12 mouse cellular contexts compared by ENCODE assay signal in the genomic region with DNA sequence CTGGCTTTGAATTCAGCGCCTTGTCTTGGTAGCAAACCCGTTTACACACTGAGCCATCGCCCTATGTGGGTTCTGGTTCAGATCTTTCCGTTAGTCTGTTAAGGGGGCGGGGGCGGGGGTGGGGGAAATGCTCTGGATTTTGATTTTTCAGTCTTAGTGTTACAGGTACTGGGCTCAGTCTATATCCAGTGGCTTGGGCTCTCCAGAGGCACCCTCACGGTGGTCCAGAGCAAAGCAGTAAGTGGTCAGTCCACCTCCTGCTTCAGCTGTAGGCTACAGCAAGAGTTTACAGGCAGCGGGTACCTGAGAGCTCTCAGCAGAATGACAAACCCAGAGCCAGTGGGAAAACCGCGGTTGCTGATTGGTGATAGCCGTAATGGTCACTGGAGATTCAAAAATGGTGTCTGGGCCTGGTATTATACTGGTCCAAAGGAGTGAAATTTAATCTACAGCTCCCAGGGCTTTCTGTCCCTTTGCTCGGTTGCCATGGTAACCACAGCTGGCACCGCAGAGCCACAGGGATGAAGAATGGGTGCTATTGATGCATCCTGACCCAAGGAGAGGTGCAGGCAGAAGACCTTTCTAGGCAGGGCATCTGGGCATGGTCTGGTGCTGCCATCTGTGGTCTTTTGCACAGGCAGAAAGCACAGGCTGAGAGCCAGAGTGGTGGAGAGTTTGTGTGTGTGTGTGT. TPM values are rescaled to one million over a fixed set of nuclear protein-coding genes. Genes with fewer than 3 reads are reported as not detected.
DNase-seq lines count a peak whose midpoint lies in the region; ATAC-seq and TF ChIP-seq lines count a peak whose summit lies in the region.
"Had no signal": no experiment of that assay in that cellular context is flagged by ENCODE, and none has a peak within 500 bp of the region (broad histone marks: within the 10 kb centered on the region; RNA-seq: fewer than 3 reads in every experiment).

No protein-coding gene starts in this region.

- ATAC-seq in intestine, postnatal 0 days: no peak
- no peak for ATAC-seq in intestine, embryonic 15.5 days
- ATAC-seq in kidney, embryonic 15.5 days (replicated peaks; ENCODE audit: low FRiP score): no peak

- peaks cover 2% of the 10 kb centered on the region; the same call in 1 of the 2 replicates for H3K4me1 ChIP-seq in intestine, postnatal 0 days (replicated peaks; ENCODE audit: control insufficient read depth, insufficient read depth, low read length)
- H3K4me1 ChIP-seq in intestine, embryonic 15.5 days (replicated peaks): peaks cover 27% of the 10 kb centered on the region
- peaks cover 13% of the 10 kb centered on the region for H3K4me1 ChIP-seq in heart, adult 2 months (ENCODE audit: control insufficient read depth, insufficient read depth, low read length)
- H3K4me1 ChIP-seq in kidney, embryonic 15.5 days: peaks cover 30% of the 10 kb centered on the region

- DNase-seq in brain, embryonic 14.5 days (ENCODE audit: low read depth): peak; percentile 89
- DNase-seq in forelimb bud, embryonic 11.5 days (ENCODE audit: low read depth, low spot score): peak; percentile 52
- peak; percentile 72 for DNase-seq in mesoderm, embryonic 11.5 days (ENCODE audit: low read depth, low spot score)
- no peak for DNase-seq in thymus, postnatal 36 days
- DNase-seq in heart, adult 2 months: no peak
- DNase-seq: B cell, adult 2 months; cerebellum, adult 18-20 months had no signal

- 73% methylated on average over 13 of the region's 13 CpGs for WGBS in intestine, postnatal 0 days
- WGBS in intestine, embryonic 15.5 days: 72% methylated on average over 13 of the region's 13 CpGs
- WGBS in heart, adult 2 months: 82% methylated on average over 13 of the region's 13 CpGs
- WGBS in kidney, embryonic 15.5 days: 68% methylated on average over 13 of the region's 13 CpGs

- no peak overlapping the region for H3K27ac ChIP-seq in intestine, postnatal 0 days (ENCODE audit: low read depth, low read length)
- H3K27ac ChIP-seq in intestine, embryonic 15.5 days: no peak overlapping the region
- H3K27ac ChIP-seq in heart, adult 2 months: no peak overlapping the region
- H3K27ac ChIP-seq in kidney, embryonic 15.5 days: no peak overlapping the region

- no peak overlapping the region for H3K4me3 ChIP-seq in intestine, postnatal 0 days (ENCODE audit: low read depth, low read length)
- H3K4me3 ChIP-seq in intestine, embryonic 15.5 days (replicated peaks): no peak overlapping the region
- H3K4me3 ChIP-seq in heart, adult 2 months: no peak overlapping the region
- H3K4me3 ChIP-seq in kidney, embryonic 15.5 days (replicated peaks): no peak overlapping the region

- H3K79me2 ChIP-seq in heart, adult 2 months (replicated peaks; ENCODE audit: control insufficient read depth, insufficient read depth, low read length): no peaks in the 10 kb centered on the region

- TF ChIP-seq EP300 in heart, adult 2 months (IDR thresholded peaks at IDR 0.05; ENCODE audit: insufficient read depth, low read depth, low read length): no peak

- H3K27me3 ChIP-seq in intestine, postnatal 0 days (replicated peaks; ENCODE audit: control insufficient read depth, insufficient read depth, low read length): no peaks in the 10 kb centered on the region
- no peaks in the 10 kb centered on the region for H3K27me3 ChIP-seq in intestine, embryonic 15.5 days (replicated peaks)
- H3K27me3 ChIP-seq in heart, adult 2 months (ENCODE audit: control insufficient read depth, insufficient read depth, low read length): no peaks in the 10 kb centered on the region
- no peaks in the 10 kb centered on the region for H3K27me3 ChIP-seq in kidney, embryonic 15.5 days

- H3K9ac ChIP-seq in intestine, postnatal 0 days (ENCODE audit: low read depth, low read length): no peak overlapping the region
- H3K9ac ChIP-seq in intestine, embryonic 15.5 days: no peak overlapping the region
- H3K9ac ChIP-seq in heart, adult 2 months (ENCODE audit: low read depth, low read length): no peak overlapping the region
- no peak overlapping the region for H3K9ac ChIP-seq in kidney, embryonic 15.5 days

- no peaks in the 10 kb centered on the region for H3K9me3 ChIP-seq in intestine, postnatal 0 days (ENCODE audit: control insufficient read depth)
- H3K9me3 ChIP-seq in intestine, embryonic 15.5 days: no peaks in the 10 kb centered on the region
- no peaks in the 10 kb centered on the region for H3K9me3 ChIP-seq in kidney, embryonic 15.5 days (replicated peaks)

- H3K36me3 ChIP-seq in intestine, postnatal 0 days (ENCODE audit: control insufficient read depth, insufficient read depth): no peaks in the 10 kb centered on the region
- no peaks in the 10 kb centered on the region for H3K36me3 ChIP-seq in intestine, embryonic 15.5 days
- no peaks in the 10 kb centered on the region for H3K36me3 ChIP-seq in heart, adult 2 months (ENCODE audit: control insufficient read depth, insufficient read depth, low read length)
- no peaks in the 10 kb centered on the region for H3K36me3 ChIP-seq in kidney, embryonic 15.5 days

- intact Hi-C loops in heart, adult 2 months (cut with DNase I): no loop called here

- H3K4me2 ChIP-seq in intestine, postnatal 0 days (replicated peaks; ENCODE audit: low read depth): no peak overlapping the region
- no peak overlapping the region for H3K4me2 ChIP-seq in intestine, embryonic 15.5 days (replicated peaks)
- H3K4me2 ChIP-seq in kidney, embryonic 15.5 days: no peak overlapping the region

- peak; percentile 25; the same call in 1 of the 2 replicates for TF ChIP-seq CTCF in intestine, postnatal 0 days (IDR thresholded peaks at IDR 0.05; ENCODE audit: low read depth)
- TF ChIP-seq CTCF in brain, embryonic 14.5 days (IDR thresholded peaks at IDR 0.05; ENCODE audit: borderline replicate concordance, extremely low read depth, insufficient read depth, insufficient read length): no peak; the same call in 1 of the 2 replicates
- no peak for TF ChIP-seq CTCF in heart, adult 2 months (IDR thresholded peaks at IDR 0.05)

- no peak for TF ChIP-seq POLR2A in brain, embryonic 14.5 days (IDR thresholded peaks at IDR 0.05; ENCODE audit: borderline replicate concordance, extremely low read depth, insufficient read depth, insufficient read length, poor library complexity, severe bottlenecking)
- TF ChIP-seq POLR2A in heart, adult 2 months (IDR thresholded peaks at IDR 0.05; ENCODE audit: insufficient read depth, low read depth, low read length): no peak

RNA-seq across cellular contexts. Expression of a gene that starts 17.5 kb away (rescaled TPM):
- 0.95 and 1.1 TPM in 2 replicates for polyA plus RNA-seq in intestine, postnatal 0 days (2015; fragmentation: Nextera tagmentation; extraction: Ambion mirVana)
- polyA plus RNA-seq in intestine, embryonic 15.5 days (2015; fragmentation: Nextera tagmentation; extraction: Ambion mirVana): 4.6 and 5.4 TPM in 2 replicates
- 4.2 and 6.2 TPM in 2 replicates for polyA plus RNA-seq in brain, embryonic 14.5 days (2012; rRNA removed)
- 10 to 100 TPM in 1 of 2 experiments, 1 to 10 TPM in 1; 7.8 to 10.2 TPM for total RNA-seq in heart, adult 2 months (2021)
- polyA plus RNA-seq in heart, adult 2 months (2012; rRNA removed): 8.6 and 9.4 TPM in 2 replicates
- 4.5 and 6.0 TPM in 2 replicates for polyA plus RNA-seq in kidney, embryonic 15.5 days (2015; fragmentation: Nextera tagmentation; extraction: Ambion mirVana)
- total RNA-seq: megakaryocyte-erythroid progenitor cell, adult 5-6 weeks had no signal

RNA-seq across cellular contexts. Expression of a gene that starts 23.8 kb away (rescaled TPM):
- polyA plus RNA-seq in intestine, postnatal 0 days (2015; fragmentation: Nextera tagmentation; extraction: Ambion mirVana): 23.6 and 25.0 TPM in 2 replicates
- 18.3 and 19.0 TPM in 2 replicates for polyA plus RNA-seq in intestine, embryonic 15.5 days (2015; fragmentation: Nextera tagmentation; extraction: Ambion mirVana)
- 0.38 and 0.98 TPM in 2 replicates for polyA plus RNA-seq in brain, embryonic 14.5 days (2012; rRNA removed)
- 100 to 1,000 TPM; 112 to 138 TPM for total RNA-seq in heart, adult 2 months (2021)
- polyA plus RNA-seq in heart, adult 2 months (2012; rRNA removed): 46.9 and 48.7 TPM in 2 replicates
- polyA plus RNA-seq in kidney, embryonic 15.5 days (2015; fragmentation: Nextera tagmentation; extraction: Ambion mirVana): 10.9 and 12.5 TPM in 2 replicates
- total RNA-seq: hematopoietic stem cell, adult 5-6 weeks; megakaryocyte-erythroid progenitor cell, adult 5-6 weeks had no signal

RNA-seq across cellular contexts. Expression of a gene that starts 51.5 kb away (rescaled TPM):
- 4.1 and 4.2 TPM in 2 replicates for polyA plus RNA-seq in intestine, postnatal 0 days (2015; fragmentation: Nextera tagmentation; extraction: Ambion mirVana)
- 8.1 and 9.8 TPM in 2 replicates for polyA plus RNA-seq in intestine, embryonic 15.5 days (2015; fragmentation: Nextera tagmentation; extraction: Ambion mirVana)
- 3.5 and 5.1 TPM in 2 replicates for polyA plus RNA-seq in brain, embryonic 14.5 days (2012; rRNA removed)
- 1 to 10 TPM in 1 of 2 experiments, under 1 TPM in 1; 0.65 to 5.3 TPM for total RNA-seq in heart, adult 2 months (2021)
- polyA plus RNA-seq in heart, adult 2 months (2012; rRNA removed): 0.41 and 1.3 TPM in 2 replicates
- 9.7 and 10.5 TPM in 2 replicates for polyA plus RNA-seq in kidney, embryonic 15.5 days (2015; fragmentation: Nextera tagmentation; extraction: Ambion mirVana)

Comparison
In these comparisons a context has a peak if more than half of its experiments do, and no peak if none do; other contexts are left out.
1. DNase-seq: peak in brain, embryonic 14.5 days (single experiment), forelimb bud, embryonic 11.5 days (single experiment) and mesoderm, embryonic 11.5 days (single experiment); none in thymus, postnatal 36 days (0 of 2) and heart, adult 2 months (0 of 2).